Mouse (Mus musculus) fibroblast of lung, adult 2 months (primary cell): ENCODE measurements around the gene Crybg3.

ENCODE experiments used
- DNase-seq: peaks from one replicate; pipeline ENCODE4 v3.0.0-alpha.2; 2011; ENCODE audit warnings: low read depth

Gene Crybg3

DNA sequence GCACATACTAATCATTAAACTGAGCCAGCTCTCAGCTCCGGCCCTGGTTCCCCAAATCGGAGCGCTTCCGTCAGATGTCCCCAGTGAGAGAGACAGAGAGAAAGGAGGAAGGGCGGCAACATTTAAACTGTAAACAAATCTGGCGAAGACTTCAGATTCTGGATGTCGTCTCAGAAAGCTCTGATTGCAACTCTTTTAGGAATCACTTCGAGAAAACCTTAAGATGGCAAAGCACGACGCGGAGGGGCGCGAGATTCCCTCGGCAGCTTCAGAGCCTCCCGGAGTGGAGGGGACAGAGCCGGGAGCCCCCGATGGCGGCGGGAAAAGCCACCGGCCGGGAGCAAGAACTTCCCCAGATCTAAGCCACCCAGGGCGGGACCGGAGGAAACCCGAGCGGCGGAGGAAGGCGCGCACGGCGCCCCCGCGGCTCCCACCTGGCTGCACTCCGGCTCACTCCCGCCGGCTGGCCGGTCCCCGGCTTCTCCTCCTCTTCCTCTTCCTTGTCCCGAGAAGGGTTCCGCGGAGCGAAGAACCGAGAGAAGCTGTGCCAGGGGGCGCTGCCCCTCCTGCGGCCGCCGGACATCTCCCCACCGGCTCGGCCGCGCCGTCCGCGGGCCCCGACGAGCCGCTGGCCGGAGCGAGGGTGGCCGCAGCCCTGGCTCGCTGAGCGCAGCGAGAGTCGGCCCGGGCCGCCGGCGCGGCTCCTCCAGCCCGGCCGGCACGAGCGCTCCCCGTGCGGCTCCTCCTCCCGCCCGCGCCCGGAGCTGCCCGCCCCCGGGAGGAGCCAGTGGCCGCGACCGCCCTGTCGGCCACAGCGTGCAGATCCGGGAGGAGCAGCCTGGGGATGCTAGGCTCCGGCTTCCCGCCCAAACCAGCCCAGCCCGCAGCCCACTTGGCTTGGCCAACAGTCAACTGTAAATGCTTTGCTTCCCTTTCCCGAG is at the start of gene Crybg3:
Gene Crybg3, minus strand, starts transcription at position 669 of the 941 bp plus-strand sequence.
- no peak for DNase-seq

DNA sequence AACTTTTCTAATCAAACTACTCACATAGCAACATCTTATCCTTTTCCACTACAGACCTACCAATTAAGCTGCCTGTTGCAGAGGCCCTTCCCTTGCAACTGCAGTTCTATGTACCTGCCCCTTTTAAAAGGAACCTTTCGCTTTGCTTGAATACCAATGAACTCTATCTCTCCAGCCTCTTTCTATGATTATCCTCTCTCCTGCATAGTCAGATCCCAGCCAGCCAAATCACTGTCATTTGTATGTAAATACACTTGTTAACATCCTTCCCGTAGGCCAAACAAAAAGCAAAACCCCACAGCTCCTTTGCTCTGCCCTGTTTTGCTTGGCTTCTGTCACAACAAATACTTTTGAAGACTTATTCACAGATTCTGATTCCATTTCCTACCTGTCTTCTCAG is 43.0 kb upstream of the Crybg3 start:
- DNase-seq: no peak

DNA sequence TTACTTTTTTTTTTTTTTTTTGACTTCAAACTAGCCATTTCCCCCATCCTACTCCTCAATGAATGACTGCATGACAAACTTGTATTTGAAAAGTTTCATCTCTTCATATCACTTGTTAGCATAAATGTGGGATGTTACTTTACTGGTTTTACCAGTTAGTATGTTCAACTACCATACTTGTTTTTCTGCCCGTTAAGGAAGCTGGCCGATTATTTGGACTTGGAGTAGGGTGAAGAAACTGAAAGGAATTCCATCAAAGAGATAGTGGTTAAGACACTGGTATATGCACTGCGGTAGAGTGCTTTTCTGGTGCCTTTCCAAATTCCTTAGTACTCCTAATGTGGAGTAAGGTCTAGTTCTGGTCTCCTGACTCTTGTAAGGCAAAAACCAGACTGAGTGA is 39.2 kb upstream of the Crybg3 start:
- DNase-seq: no peak

DNA sequence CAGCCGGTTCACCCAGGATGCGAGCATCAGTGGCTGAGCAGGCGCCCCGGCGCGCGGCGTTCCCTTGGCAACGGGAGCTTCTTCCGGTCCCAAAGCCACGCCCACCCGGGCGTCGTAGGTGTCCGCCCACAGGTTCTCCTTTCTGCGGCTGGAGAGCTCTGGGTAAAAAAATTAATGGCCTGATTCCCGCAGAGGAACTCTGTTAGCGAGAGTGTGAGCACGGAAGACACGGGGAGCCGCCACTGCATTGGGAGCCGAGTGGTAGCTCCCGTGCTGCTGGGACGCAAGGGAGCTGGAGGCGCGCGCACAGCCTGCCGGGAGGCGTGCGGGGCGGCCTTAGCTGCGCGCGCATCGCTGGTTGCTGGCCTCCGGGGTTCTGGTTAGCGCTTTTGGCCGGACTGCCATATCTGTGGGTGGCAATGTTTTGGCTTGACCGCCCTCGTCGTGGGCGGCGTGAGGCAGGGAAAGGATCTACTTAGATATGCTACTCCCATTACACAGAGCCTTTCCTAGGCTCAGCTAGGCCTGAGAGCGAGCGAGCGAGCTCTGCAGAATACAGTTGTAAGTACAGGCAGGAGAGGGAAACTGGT is 38.4 kb upstream of the Crybg3 start, which contains the start of gene Arl6:
Gene Arl6, minus strand, starts transcription at position 290 of the 590 bp plus-strand sequence.
- DNase-seq: peak; percentile 85

DNA sequence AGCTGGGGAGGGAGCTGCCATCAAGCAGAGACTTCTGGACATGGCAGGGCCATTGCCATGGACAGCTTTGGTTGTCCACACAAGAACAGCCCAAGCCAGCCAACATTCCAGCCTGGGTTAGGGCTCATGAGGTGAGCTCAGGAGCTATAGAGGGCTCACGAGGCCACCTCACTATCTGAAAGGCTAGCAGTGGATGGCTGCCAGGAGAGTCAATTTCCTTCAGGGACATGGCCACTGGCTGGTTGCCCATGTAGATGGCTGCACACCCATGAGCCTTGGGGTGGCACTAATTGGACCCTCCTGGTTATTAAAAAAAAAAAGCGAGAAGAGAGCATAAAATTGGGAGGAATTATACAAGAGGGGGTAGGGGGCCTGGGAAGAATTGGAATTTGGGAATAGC is 33.8 kb upstream of the Crybg3 start:
- DNase-seq: no peak

DNA sequence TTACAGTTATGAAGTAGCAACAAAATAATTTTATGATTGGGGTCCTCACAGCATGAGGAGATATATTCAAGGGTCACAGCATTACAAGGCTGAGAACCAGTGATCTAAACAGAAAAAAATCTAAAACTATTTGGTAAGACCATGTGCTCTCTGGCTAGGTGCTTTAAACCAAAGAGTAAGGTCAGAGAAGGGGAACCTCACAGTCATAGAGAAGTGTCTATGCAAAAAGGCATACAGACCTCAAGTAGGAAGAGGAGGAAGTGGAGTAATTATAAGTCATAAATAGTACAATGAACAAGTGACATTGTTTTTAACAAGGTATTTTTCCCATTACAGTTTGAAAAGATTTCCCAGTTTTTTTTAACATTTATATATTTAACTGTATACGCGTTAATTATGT is 20.8 kb upstream of the Crybg3 start:
- no peak for DNase-seq

DNA sequence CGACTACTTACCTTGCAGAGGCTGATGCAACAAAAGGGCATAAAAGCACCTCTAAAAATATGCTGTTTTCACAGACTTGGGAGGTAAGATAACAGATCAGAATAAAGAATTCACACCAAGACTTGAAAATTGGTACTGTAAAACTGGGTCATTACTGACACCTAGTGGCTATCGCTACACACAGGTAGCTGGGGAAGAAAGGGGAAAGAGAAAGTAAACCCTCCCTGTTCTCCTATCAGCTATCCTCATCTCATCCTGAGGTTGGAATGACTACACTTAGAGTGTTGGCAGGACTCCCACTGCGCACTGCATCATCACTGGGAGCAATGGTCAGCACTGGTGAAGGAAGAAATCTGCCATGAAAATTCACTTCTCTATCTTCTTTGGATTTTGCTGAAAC is 16.4 kb upstream of the Crybg3 start:
- no peak for DNase-seq

DNA sequence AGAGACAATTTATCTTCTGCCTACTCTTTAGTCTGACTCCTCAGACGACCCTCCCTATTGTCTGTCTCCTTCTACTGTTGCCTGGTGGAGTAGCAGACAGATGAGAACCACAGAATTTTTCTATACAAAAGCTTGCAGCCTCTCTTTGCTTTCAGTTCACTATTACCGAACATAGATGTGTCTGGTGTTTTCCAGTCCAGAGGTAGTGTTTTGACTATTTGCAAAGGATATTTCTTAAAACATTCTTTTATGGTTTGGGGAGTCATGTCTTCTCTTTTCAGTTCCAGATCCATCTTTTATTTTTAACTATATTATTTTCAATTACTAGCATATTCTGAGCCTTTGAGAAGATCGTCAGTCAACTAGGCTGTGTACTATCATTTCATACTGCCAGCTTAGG is 14.9 kb upstream of the Crybg3 start:
- DNase-seq: no peak

DNA sequence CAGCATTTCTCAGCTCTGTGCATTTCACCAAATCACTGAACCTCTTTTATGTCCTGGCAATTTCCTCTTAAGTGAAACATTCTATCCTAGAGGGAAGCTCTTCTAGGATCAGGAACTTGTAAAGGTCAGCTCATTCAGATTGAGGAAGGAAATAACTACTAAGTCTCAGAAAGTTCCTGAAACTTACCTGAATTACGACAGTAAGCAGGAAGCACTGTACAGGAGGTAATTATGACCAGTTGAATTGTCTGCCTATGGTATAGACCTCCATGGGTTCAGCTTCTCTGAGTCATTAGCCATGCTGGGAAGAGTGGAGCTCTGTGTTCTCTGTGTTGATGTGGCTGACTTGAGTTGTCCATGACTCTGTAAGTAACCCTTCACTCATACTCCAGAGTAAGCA is 10.0 kb upstream of the Crybg3 start:
- no peak for DNase-seq

DNA sequence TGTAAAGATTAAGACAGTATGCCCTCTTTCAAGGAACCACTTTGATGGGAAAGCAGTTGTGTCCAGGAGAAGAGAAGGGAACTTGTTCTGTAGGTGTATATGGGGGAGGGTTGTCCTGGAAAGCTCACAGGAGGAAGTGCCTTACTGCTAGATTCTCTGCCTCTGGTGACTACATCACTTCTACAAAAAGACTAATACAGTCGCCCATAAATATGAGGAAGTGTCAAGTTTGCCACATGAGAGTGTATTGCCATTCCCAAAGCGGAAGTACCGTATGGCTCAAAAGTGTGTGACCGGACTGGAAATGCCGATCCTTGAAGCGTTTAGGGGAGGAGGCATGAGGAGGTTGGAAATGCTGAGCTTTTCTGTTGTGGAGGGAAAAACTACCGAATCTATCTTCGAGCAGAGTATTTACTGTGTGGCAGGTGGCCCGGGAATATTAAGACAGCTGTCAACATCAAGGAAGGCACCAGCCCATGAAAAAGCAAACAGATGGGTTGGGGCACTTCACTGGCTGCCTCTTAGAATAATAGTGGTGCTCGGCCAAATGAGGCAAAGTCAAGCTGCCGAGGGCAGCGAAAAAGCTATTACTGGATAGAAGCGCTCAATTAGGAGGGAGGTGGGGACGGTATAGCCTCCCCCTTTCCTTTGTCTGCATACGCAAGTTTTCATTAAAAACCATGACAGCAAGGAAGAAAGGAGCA is 3.5 kb upstream of the Crybg3 start:
- DNase-seq: no peak

DNA sequence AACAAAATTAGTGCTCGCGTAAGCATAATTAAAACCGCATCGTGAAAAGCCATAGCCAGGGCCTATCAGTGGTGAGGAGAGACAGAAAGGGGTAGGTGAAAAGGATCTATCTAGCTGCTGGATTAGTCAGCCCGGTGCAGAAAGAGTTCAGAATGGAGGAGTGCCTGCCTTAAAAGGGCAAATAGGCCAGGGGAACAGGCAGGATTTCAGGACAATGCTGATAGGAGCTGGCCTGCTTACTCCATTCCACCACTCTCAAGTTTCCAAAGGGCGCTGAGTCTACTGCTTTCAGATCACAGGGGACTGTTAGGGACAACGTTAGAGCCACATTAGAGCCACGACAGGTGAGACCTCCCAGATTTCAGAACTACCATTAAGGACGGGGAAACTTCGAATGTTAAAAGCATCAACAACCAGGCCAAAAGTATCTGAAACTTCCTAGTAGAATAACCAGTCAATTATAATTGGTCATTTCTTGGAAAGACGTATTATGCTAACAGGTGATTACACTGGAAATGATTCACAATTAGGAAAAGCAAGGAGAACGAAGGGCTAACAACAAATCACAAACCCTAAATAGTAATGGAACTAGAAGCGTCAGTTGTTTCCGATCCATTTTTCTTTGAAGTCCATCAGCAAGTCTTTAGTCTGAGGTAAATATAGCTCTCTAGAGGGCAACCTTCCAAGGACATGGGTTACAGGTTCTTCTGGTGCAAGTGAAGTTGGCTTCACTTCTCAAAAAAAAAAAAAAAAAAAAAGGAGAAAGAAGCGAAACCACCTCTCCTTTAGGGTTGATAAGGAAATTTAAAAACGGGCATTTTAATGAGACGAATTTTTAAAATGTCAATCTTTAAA is 1.1 kb downstream of the Crybg3 start:
- no peak for DNase-seq

DNA sequence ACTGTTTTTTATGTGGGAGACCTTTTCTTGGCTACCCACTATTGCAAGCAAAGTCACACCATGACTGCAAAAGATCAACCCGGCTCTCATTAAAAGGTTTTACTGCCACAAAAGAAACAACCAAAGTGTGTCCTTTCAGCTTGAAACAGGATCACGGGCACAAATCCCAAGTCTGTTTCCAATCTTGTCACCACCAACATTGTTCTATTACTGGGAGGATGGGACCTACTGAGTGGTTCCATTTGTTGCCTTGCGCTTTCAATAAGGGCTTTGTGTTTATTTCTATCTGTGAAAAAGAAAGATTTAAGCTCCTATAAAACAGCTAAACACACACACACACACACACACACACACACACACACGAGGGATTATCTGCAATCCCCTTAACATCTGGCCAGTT is 1.8 kb downstream of the Crybg3 start:
- DNase-seq: no peak

DNA sequence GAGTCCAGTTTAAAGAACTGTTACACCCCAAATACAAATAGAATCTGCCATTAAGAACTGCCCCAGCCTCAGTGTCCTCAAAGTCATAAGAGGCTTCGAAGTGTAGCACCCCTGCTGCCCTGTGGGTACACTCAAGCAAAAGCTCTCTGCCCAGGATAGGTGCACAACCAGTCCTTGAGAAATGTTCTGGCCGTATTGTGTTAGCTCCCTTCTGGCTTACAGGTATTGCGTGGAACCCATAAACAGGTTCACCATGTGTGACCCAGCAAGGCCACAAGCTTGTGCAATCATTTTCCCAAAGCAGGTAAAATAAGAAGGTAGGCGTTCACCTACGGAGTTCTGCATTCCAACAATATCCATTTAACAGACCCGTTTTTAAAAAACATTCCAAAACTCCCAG is 3.5 kb downstream of the Crybg3 start:
- no peak for DNase-seq

DNA sequence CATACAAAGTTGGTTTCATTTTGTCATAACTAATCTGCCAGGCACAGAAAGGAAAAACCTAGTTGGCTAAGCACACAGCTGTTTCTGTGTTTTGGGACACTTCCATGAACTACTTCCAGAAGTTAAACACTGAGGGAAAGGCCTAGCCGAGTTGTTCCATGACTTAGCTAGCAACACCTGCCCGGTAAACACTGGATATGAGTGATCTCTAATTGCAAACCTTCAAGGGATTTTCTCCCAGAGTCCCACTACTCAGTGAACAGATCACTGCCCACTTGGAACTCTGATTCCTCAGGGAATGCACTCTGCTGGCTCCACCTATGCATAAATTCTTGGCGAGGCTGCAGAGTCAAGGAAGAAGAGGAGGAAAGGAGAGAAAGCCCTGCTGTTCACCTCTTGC is 6.1 kb downstream of the Crybg3 start:
- no peak for DNase-seq

DNA sequence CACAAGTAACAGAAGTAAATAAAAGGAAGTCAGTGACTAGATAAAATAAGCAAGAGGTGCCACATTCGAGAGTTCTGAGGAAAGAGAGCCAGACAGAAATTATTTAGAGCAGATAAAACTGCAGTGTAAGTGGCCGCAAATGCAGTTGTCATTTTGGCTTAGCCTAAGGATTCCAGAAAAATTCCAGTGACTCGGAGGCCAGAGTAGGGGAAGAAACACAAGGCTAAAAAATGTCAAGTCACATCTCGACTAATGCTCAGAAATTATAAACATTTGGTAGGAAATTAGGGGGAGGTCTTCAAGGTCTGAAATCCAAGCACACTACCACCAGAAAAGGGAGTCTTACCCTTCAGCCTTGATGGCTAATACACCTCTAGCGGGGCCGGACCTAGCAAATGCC is 10.0 kb downstream of the Crybg3 start:
- DNase-seq: no peak

DNA sequence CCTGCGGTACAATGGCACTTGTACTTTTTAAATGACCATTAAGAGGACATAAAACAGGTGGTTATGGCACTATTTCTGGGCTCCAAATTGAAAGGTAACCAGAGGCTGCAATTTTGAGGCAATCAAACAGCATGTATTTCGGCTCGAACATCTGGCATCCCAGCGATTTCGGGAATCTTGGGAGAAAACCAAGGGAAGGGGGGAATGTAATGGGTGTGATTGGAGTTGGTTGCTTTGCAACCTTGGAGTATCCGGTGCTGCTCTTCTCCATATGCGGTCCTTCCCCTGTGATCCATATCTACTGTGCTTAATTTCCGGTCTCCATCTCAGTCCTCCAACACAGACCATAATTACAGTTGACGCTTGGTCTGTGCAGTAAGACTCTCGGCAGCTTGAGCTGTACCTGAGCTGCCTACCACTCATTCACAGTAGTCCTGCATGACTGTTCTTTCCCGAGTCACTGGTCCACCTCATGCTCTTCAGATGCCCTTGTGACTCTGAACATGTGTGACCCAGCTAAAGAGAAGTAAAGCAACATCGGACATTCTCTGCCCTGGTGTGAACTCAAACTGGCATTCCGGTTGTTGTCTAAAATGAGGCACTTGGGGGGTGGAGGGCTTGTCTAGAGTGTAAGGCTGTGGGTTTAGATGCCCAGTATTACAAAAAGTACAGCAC is 12.3 kb downstream of the Crybg3 start:
- no peak for DNase-seq

DNA sequence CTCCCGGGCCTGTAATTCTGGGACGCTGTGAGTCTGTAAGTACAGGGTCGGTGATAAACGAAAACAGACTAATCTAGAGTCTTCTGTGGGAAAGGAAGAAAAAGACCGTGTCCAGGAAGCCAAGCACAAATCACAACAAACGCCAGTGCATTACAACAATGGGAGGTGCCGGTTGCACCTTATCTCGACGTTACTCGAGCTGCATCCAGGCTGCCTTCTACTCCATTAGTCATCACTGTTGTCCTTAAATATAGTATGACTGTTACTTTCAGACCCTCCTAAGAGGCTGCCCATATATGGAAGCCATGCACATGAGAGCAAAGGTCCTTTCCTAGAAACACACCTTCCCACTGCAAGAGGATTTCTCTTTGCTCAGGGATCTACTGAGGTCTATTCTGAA is 13.0 kb downstream of the Crybg3 start:
- DNase-seq: no peak

DNA sequence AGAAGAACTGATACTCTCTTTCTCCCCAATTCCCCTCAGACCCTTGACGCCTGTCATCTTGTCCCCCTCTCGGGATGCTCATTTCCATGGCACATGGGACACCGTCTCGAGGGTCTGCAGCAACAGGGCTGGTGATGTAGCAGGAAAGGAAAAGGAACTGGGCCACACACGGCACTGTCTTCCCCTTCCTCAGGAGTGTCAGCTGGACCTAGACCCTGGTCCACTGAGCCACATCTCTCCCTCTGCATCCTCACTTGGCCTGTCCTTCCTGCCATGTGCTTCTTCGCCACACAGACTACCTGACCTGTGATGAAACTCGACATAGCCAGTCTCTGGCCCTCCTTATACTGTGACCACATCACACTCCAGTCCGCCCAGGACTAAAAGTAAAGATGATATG is 13.9 kb downstream of the Crybg3 start:
- no peak for DNase-seq

DNA sequence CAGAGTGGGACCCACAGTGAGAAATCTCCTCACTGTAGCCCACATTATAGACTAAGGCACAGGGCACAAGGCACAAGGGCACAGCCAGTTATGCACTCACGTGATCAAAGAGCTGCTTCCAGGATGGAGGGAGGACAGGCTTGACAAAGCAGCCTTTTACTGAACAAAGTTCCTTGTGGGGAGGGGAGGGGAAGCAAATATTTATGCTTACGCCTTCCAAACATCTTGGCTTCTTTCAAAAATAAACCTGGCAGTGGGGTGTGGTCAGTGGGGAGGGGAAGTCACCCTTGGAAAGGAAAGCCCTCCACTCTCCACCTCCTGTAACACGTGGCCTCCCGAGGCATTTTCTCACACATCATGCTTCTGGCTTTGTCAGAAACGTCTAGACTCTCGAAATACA is 14.5 kb downstream of the Crybg3 start:
- DNase-seq: no peak

DNA sequence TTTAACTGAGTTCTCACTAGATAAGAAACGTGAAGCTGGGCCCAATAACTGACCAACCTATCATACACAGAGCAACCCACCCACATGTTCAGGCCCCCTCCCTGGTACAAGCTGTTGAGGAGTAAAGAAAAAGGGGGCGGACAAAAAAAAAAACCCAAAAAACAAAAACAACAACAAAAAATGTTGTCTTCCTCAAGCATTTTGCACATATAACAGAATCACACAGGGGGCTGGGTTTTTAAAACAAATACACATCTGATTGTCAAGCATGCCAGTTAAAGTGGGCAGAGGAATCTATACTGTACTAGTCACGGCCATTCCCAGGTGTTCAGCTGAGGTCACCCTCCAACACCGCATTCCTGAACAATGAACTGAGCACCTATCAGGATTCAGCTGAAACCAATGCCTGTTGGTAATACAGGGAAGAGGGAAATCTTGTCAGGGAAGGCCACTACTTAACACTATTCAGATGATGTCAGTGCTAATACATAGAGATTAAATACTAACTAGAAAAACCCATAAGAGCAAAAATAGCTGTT is 15.0 kb downstream of the Crybg3 start:
- no peak for DNase-seq

DNA sequence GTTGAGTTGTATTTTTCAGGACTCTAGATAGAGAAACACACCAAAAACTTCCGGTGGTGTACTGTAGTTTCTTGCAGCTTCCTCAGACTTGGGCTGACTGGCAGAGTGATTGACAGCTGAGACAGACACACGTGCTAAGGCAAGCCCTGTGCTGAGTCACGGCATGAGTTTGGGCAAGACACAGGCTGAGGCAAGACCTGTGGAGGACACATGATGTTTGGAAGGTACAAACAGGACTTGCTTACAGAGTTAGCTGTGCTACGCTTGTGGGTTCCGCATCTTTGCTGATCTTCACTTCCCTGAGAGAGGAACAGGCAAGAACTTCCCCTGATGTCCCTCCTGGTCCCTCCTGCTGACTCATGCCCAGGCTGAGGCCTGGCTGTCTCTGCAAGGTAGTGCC is 17.3 kb downstream of the Crybg3 start:
- DNase-seq: no peak
